Mouse (Mus musculus) heart, postnatal 0 days (tissue): Measurements from ENCODE around the gene Selenok. TPM values are rescaled to one million over a fixed set of nuclear protein-coding genes. Genes with fewer than 3 reads are reported as not detected.

Source experiments
- ATAC-seq: fragments of 200-750 bp; cut with Nextera tagmentation; 2 replicates; pipeline ENCODE4 v1.8.0; 2017; ENCODE audit warnings: low read depth, moderate number of reproducible peaks, moderate library complexity; ENCODE audit not compliant: insufficient read depth
- DNase-seq: peaks from one replicate; pipeline ENCODE4 v3.0.0-alpha.2; 2016; ENCODE audit warnings: low spot score
- H3K27ac ChIP-seq: fragments of 300-500 bp; sonication (generic); 2 replicates; pipeline ENCODE4 v1.5.1; 2014; ENCODE audit warnings: low read depth, mild to moderate bottlenecking
- H3K27me3 ChIP-seq: fragments of 300-500 bp; sonication (generic); 2 replicates; pipeline ENCODE4 v1.6.1; 2014; ENCODE audit warnings: low read length, mixed read lengths; ENCODE audit not compliant: control insufficient read depth, insufficient read depth
- H3K36me3 ChIP-seq: fragments of 300-500 bp; sonication (generic); replicated peaks from 2 replicates; pipeline ENCODE4 v1.6.1; 2014; ENCODE audit warnings: low read length, mixed read lengths; ENCODE audit not compliant: control insufficient read depth, insufficient read depth
- H3K4me1 ChIP-seq: fragments of 300-500 bp; sonication (generic); 2 replicates; pipeline ENCODE4 v1.6.1; 2014; ENCODE audit warnings: antibody characterized with exemption; ENCODE audit not compliant: control insufficient read depth, insufficient read depth
- H3K4me2 ChIP-seq: fragments of 300-500 bp; sonication (generic); 2 replicates; pipeline ENCODE4 v1.6.1; 2014; ENCODE audit warnings: low read depth, mild to moderate bottlenecking, low read length, moderate library complexity
- H3K4me3 ChIP-seq: fragments of 300-500 bp; sonication (generic); 2 replicates; pipeline ENCODE4 v1.5.1; 2014; ENCODE audit warnings: low read depth, low read length
- H3K9ac ChIP-seq: fragments of 300-500 bp; sonication (generic); replicated peaks from 2 replicates; pipeline ENCODE4 v1.6.1; 2014; ENCODE audit warnings: low read depth, low read length, mixed read lengths
- H3K9me3 ChIP-seq: fragments of 300-500 bp; sonication (generic); replicated peaks from 2 replicates; pipeline ENCODE4 v1.6.1; 2016; ENCODE audit warnings: low read length; ENCODE audit not compliant: control insufficient read depth
- CTCF ChIP-seq: IDR thresholded peaks from 2 replicates; pipeline ENCODE4 v1.5.1; 2016; ENCODE audit warnings: antibody characterized with exemption, control low read depth, low read depth
- EP300 ChIP-seq: IDR thresholded peaks from 2 replicates; pipeline ENCODE4 v1.6.1; 2016; ENCODE audit warnings: antibody characterized with exemption, low read depth
- WGBS: fragments of 180-500 bp; shearing (Covaris S2); extraction: QIAGEN DNeasy Blood & Tissue Kit; methylation state at CpG from one replicate; pipeline ENCODE4 v1.1.7; 2014; 5-methylcytosine and 5-hydroxymethylcytosine counted together
- polyA plus RNA-seq: library from polyadenylated mRNA; unstranded; fragments of >200 nt; fragmentation: Nextera tagmentation; extraction: Ambion mirVana; gene quantifications from 2 replicates; pipeline ENCODE4 v1.2.1, GENCODE M21; 2015
- total RNA-seq: library from RNA; depleted of rRNA; stranded (reverse); fragments of >200 nt; gene quantifications from 2 replicates; pipeline ENCODE4 v1.2.3, GENCODE M21; 2014; ENCODE audit warnings: low replicate concordance

The Selenok gene
- total and polyA plus RNA-seq, 2 experiments from 2014 or later, result 49.7 to 252 TPM

DNA sequence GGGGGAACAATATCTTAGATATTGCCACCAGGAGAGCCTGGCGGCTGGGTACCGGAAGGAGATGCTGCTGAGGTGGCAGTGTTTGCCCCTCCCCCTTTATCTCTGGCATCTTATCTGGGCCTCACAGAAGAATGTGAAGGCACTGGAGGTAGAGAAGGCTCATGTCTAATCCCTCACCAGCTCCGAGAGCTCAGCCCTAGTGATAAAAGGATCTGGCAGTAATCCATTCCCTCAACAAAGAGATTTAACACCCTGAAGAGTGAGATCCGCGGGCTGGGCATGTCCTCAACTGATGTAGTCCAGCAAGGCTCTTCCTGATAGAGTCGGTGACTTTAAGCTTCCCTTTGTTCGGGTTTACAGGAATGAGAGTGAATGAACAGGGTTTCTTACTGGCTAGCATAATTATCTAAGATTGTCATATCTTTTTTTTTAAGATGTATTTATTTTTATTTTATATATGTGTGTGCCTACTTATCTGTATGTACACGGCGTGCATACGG lies 27.7 kb upstream of the Selenok start:
- DNase-seq, result no peak
- no peaks in the 10 kb centered on the region for H3K4me1 ChIP-seq
- 8% methylated on average over 10 of the region's 10 CpGs for WGBS
- H3K27ac ChIP-seq, result no peak overlapping the region
- ATAC-seq, result no peak
- no peak for TF ChIP-seq CTCF
- TF ChIP-seq EP300, result no peak
- no peaks in the 10 kb centered on the region for H3K9me3 ChIP-seq
- 0 out of 2 replicates have a peak, but pooled peaks cover 13% of the 10 kb centered on the region for H3K27me3 ChIP-seq
- H3K9ac ChIP-seq, result no peak overlapping the region
- no peak overlapping the region for H3K4me2 ChIP-seq
- H3K36me3 ChIP-seq, result no peaks in the 10 kb centered on the region
- H3K4me3 ChIP-seq, result no peak overlapping the region

DNA sequence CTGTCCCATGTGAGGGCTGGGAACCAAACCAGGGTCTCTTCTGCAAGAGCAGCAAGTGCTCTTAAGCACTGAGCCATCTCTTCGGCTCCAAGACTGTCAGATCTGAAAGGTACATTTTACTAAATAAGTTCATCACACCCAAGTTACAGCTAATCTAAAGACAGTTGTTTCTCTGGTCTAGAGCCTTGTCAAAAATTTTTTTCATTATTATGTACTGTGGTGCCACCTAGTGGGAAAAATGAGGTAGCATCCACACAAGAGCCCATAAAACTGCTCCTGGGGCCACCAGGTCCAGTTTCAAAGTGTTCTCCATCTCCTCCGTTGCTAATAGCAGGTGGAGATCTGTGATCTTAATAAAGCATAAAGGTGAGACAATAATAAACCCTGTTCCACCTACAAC lies 27.2 kb upstream of the Selenok start:
- no peaks in the 10 kb centered on the region for H3K4me1 ChIP-seq

DNA sequence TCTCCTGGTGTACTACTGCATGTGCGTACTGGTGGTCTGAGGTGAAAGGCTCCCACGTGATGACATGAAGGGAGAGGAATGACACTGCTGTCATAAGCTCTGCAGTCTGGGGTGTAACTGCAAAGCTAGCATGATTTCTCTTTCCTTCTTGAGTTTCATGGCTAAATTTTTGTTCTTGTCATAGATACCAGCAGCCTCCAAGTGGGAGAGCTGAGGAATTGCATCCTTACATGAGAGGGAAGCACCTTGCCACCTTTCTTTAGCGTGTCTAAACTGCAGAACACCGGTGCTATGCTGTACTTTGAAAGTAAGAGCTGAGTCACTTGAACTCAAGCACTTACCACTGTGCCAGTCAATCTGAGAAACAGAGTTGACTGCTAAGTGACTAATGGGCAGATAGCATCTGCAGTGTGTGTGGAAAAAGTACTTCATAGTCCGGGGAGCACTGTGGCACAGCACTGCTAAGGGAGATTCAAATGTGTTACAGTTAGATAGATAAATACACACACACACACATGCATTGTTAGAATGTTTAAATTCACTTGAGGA lies 21.3 kb upstream of the Selenok start:
- no peak overlapping the region for H3K27ac ChIP-seq
- DNase-seq, result no peak
- no peaks in the 10 kb centered on the region for H3K36me3 ChIP-seq
- H3K9me3 ChIP-seq, result no peaks in the 10 kb centered on the region
- H3K4me1 ChIP-seq, result no peaks in the 10 kb centered on the region
- H3K4me3 ChIP-seq, result no peak overlapping the region
- WGBS, result 57% methylated on average over 5 of the region's 5 CpGs
- no peaks in the 10 kb centered on the region for H3K27me3 ChIP-seq
- no peak overlapping the region for H3K4me2 ChIP-seq
- no peak for ATAC-seq
- no peak overlapping the region for H3K9ac ChIP-seq
- no peak for TF ChIP-seq EP300
- no peak for TF ChIP-seq CTCF

More for the DNA sequence above, 27.2 kb upstream of the Selenok start:
- H3K36me3 ChIP-seq, result no peaks in the 10 kb centered on the region
- H3K4me2 ChIP-seq, result no peak overlapping the region
- peak; percentile 55 for DNase-seq
- TF ChIP-seq CTCF (peak; percentile 56), EP300 (no peak)
- no peak overlapping the region for H3K4me3 ChIP-seq
- no peak overlapping the region for H3K9ac ChIP-seq
- H3K27me3 ChIP-seq, result 0 out of 2 replicates have a peak, but pooled peaks cover 12% of the 10 kb centered on the region
- no peak overlapping the region for H3K27ac ChIP-seq
- WGBS, result 20% methylated on average over 2 of the region's 2 CpGs
- no peak for ATAC-seq
- H3K9me3 ChIP-seq, result no peaks in the 10 kb centered on the region

DNA sequence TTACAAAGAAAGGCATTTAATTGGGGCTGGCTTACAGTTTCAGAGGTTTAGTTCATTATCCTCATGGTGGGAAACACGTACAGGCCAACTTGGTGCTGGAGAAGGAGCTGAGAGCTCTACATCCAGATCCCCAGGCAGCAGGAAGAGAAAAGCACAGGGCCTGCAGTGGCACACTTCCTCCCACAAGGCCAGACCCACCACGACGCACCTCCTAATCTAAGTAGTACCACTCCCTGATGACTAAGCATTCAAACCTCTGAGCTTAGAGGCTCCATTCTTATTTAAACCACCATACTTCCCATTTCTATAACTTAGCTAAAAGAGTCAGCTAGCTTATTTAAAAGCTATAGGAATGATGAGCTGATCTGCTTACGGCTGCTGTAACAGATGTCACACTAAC lies 17.3 kb upstream of the Selenok start:
- H3K9me3 ChIP-seq, result no peaks in the 10 kb centered on the region
- no peak overlapping the region for H3K4me3 ChIP-seq
- H3K27me3 ChIP-seq, result no peaks in the 10 kb centered on the region
- TF ChIP-seq EP300 (no peak), CTCF (no peak)
- no peak overlapping the region for H3K4me2 ChIP-seq
- no peaks in the 10 kb centered on the region for H3K4me1 ChIP-seq
- 67% methylated on average over 4 of the region's 4 CpGs for WGBS
- DNase-seq, result no peak
- no peak for ATAC-seq
- no peak overlapping the region for H3K9ac ChIP-seq
- no peaks in the 10 kb centered on the region for H3K36me3 ChIP-seq
- H3K27ac ChIP-seq, result no peak overlapping the region

DNA sequence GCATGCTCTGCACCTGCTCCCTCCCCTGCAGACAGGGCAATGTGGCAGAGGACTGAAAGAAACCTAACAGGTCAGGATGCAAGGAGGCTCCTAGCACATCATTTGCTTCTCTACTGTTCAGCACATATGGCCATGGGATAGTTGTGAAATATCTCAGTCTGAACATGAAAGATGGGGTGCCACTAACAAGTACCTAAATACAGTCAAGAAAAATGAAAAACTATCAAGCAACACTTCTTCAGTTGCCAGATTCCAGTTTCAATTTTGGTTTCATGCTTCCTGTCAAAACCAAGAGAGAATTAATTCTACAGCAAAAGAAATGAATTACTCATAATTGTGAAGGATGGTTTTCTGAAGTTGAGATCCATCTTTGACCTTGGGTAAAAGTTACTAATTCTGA lies 10.7 kb upstream of the Selenok start:
- Histone ChIP-seq H3K27ac (no peak overlapping the region), H3K4me1 (no peaks in the 10 kb centered on the region), H3K9ac (no peak overlapping the region), H3K27me3 (no peaks in the 10 kb centered on the region), H3K4me3 (no peak overlapping the region), H3K4me2 (no peak overlapping the region), H3K36me3 (no peaks in the 10 kb centered on the region), H3K9me3 (no peaks in the 10 kb centered on the region)
- ATAC-seq, result no peak
- DNase-seq, result no peak
- TF ChIP-seq EP300 (no peak), CTCF (no peak)

DNA sequence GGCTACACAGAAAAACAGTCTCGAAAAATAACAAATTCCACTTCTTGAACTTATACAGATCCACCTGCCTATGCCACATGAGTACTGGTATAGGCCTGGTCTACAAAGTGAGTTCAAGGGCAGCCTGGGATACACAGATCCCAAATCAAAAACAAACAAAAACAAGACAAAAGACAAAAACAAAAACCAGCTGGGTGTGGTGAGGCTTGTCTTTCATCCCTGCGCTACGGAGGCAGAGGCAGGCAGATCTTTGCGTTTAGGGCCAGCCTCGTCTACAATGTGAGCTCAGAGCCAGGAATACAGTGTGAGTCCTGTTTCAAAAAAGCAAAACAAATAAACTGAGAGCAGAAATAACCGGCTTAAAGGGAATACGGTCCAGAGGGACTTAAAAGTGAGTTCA lies 497 bp upstream of the Selenok start:
- DNase-seq (no peak), ATAC-seq (no peak)
- no peaks in the 10 kb centered on the region for H3K27me3 ChIP-seq
- peaks cover 25% of the 10 kb centered on the region for H3K36me3 ChIP-seq
- peak overlapping the region; percentile 66 for H3K4me2 ChIP-seq
- 0 out of 2 replicates have a peak overlapping the region, but pooled peaks have one; percentile 26 for H3K9ac ChIP-seq
- 59% methylated on average over 7 of the region's 7 CpGs for WGBS
- peaks cover 12% of the 10 kb centered on the region for H3K4me1 ChIP-seq
- TF ChIP-seq CTCF (no peak), EP300 (no peak)
- peak overlapping the region; percentile 83 for H3K27ac ChIP-seq
- peaks cover 3% of the 10 kb centered on the region; the same call in 1 of the 2 replicates for H3K9me3 ChIP-seq
- H3K4me3 ChIP-seq, result peak overlapping the region; percentile 77
